Comparison of ENCODE assay signal across 29 mouse cellular contexts in the genomic region with DNA sequence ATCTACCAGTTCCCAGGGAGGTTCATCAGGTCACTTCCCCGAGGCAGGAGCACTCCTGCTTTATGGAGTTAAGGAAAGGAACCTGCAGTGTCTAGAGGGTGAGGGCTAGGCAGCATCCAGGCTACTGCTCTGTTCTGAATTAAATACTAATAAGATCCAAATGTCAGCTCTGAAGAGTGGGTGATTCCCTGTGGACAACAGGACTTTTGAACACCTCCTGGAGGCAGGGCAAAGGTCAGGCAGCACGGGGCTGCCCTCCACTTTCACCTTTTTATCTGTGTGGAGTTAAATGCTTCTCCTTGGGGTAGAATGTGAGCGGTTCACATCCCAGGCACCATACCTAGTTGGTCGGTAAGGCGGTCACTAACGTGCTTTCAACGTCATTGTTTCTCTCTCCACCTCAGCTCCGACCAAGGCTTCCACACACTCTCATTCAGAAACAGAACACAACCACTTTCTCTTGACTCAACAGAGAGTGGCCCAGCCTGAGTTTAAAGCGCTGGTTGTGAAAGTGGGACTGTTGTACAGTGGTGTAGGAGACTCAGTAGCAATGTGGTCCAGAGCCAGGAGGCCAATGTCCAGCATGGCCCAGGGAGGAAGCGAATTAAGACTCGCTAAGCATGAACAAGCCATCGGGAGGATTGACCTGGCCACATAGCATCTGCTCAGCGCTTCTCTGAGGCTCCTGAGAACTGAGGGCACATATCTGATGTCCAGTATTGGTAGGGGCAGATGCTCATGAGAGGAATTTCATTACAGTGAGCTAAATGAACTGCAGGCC.
DNase-seq lines count a peak whose midpoint lies in the region; ATAC-seq and TF ChIP-seq lines count a peak whose summit lies in the region.
"Had no signal": no experiment of that assay in that cellular context is flagged by ENCODE, and none has a peak within 500 bp of the region (broad histone marks: within the 10 kb centered on the region; RNA-seq: fewer than 3 reads in every experiment).

No protein-coding gene starts in this region.

- H3K4me1 ChIP-seq in forebrain, embryonic 10.5 days = peaks cover 84% of the 10 kb centered on the region
- peaks cover 40% of the 10 kb centered on the region for H3K4me1 ChIP-seq in forebrain, embryonic 13.5 days
- H3K4me1 ChIP-seq in kidney, adult 2 months (ENCODE audit: control insufficient read depth, insufficient read depth, low read length) = peaks cover 10% of the 10 kb centered on the region; the same call in 1 of the 2 replicates
- H3K4me1 ChIP-seq in midbrain, embryonic 10.5 days = peaks cover 59% of the 10 kb centered on the region
- no peaks in the 10 kb centered on the region for H3K4me1 ChIP-seq in midbrain, postnatal 0 days (ENCODE audit: insufficient read depth, low read length)
- peaks cover 22% of the 10 kb centered on the region for H3K4me1 ChIP-seq in heart, embryonic 11.5 days (ENCODE audit: control insufficient read depth, insufficient read depth, low read length)

- H3K4me2 ChIP-seq in forebrain, embryonic 13.5 days = no peak overlapping the region
- H3K4me2 ChIP-seq in midbrain, postnatal 0 days (ENCODE audit: low read depth, low read length, poor library complexity, severe bottlenecking) = no peak overlapping the region
- no peak overlapping the region for H3K4me2 ChIP-seq in heart, embryonic 11.5 days
- H3K4me2 ChIP-seq: embryonic facial prominence, embryonic 12.5 days; embryonic facial prominence, embryonic 15.5 days; forebrain, embryonic 12.5 days; heart, embryonic 12.5 days; heart, embryonic 15.5 days; hindbrain, embryonic 12.5 days had no signal

- peak overlapping the region; percentile 58; the same call in 1 of the 2 replicates for H3K27ac ChIP-seq in forebrain, embryonic 10.5 days
- H3K27ac ChIP-seq in forebrain, embryonic 13.5 days = no peak overlapping the region
- H3K27ac ChIP-seq in kidney, adult 2 months (ENCODE audit: insufficient read depth, low read depth, low read length) = no peak overlapping the region
- H3K27ac ChIP-seq in midbrain, embryonic 10.5 days (replicated peaks) = peak overlapping the region; percentile 46; the same call in 1 of the 2 replicates
- no peak overlapping the region for H3K27ac ChIP-seq in midbrain, postnatal 0 days (ENCODE audit: low read depth, low read length)
- H3K27ac ChIP-seq in heart, embryonic 11.5 days (ENCODE audit: low read depth, low read length) = no peak overlapping the region
- H3K27ac ChIP-seq: embryonic facial prominence, embryonic 12.5 days; embryonic facial prominence, embryonic 15.5 days; forebrain, embryonic 12.5 days; gastrocnemius, adult 2 months; heart, embryonic 15.5 days; hindbrain, embryonic 12.5 days had no signal

- H3K27me3 ChIP-seq in forebrain, embryonic 10.5 days (ENCODE audit: poor library complexity, severe bottlenecking) = no peaks in the 10 kb centered on the region
- no peaks in the 10 kb centered on the region for H3K27me3 ChIP-seq in forebrain, embryonic 13.5 days
- no peaks in the 10 kb centered on the region for H3K27me3 ChIP-seq in kidney, adult 2 months (replicated peaks; ENCODE audit: control insufficient read depth, insufficient read depth, low read length)
- H3K27me3 ChIP-seq in midbrain, embryonic 10.5 days (ENCODE audit: low read depth, poor library complexity, severe bottlenecking) = no peaks in the 10 kb centered on the region
- no peaks in the 10 kb centered on the region for H3K27me3 ChIP-seq in midbrain, postnatal 0 days (ENCODE audit: insufficient read depth, low read length)
- H3K27me3 ChIP-seq in heart, embryonic 11.5 days (ENCODE audit: control insufficient read depth, insufficient read depth, low read length) = no peaks in the 10 kb centered on the region
- H3K27me3 ChIP-seq: embryonic facial prominence, embryonic 12.5 days; embryonic facial prominence, embryonic 15.5 days; forebrain, embryonic 12.5 days; heart, embryonic 12.5 days; heart, embryonic 15.5 days; hindbrain, embryonic 12.5 days had no signal

- 62% methylated on average over 13 of the region's 13 CpGs for WGBS in forebrain, embryonic 10.5 days
- 79% methylated on average over 13 of the region's 13 CpGs for WGBS in forebrain, embryonic 13.5 days
- WGBS in kidney, adult 2 months = 72% methylated on average over 13 of the region's 13 CpGs
- WGBS in midbrain, embryonic 10.5 days = 74% methylated on average over 13 of the region's 13 CpGs
- 81% methylated on average over 13 of the region's 13 CpGs for WGBS in midbrain, postnatal 0 days
- WGBS in heart, embryonic 11.5 days (ENCODE audit: insufficient replicate concordance) = 81% methylated on average over 13 of the region's 13 CpGs

- no peak for DNase-seq in forebrain, embryonic 10.5 days (ENCODE audit: extremely low spot score, low spot score)
- DNase-seq in kidney, adult 2 months = peak; percentile 68
- DNase-seq in kidney, postnatal 14 days = no peak
- no peak for DNase-seq in midbrain, embryonic 10.5 days (ENCODE audit: low spot score)
- no peak for DNase-seq in midbrain, postnatal 0 days (ENCODE audit: low spot score)
- DNase-seq in frontal cortex, adult 2 months (ENCODE audit: extremely low spot score in 1 of 2, low spot score in 1 of 2) = no peak
- DNase-seq: adrenal gland, adult 8-10 months; adrenal gland, postnatal 25 days; cerebellum, adult 11-12 months; cerebellum, adult 8-10 months; cerebellum, postnatal 10 days; cerebellum, postnatal 36 days; embryo, embryonic 11 days; gastrocnemius, adult 2 months; gastrocnemius, postnatal 14 days; heart, adult 11 months; heart, postnatal 10 days; heart, postnatal 4 days had no signal

- no peak overlapping the region for H3K4me3 ChIP-seq in forebrain, embryonic 10.5 days
- no peak overlapping the region for H3K4me3 ChIP-seq in forebrain, embryonic 13.5 days
- no peak overlapping the region for H3K4me3 ChIP-seq in kidney, adult 2 months (ENCODE audit: insufficient read depth, low read depth, low read length)
- no peak overlapping the region for H3K4me3 ChIP-seq in midbrain, embryonic 10.5 days
- H3K4me3 ChIP-seq in midbrain, postnatal 0 days (ENCODE audit: low read depth, low read length) = no peak overlapping the region
- H3K4me3 ChIP-seq in heart, embryonic 11.5 days (ENCODE audit: low read depth, low read length) = no peak overlapping the region
- H3K4me3 ChIP-seq: embryonic facial prominence, embryonic 12.5 days; embryonic facial prominence, embryonic 15.5 days; forebrain, embryonic 12.5 days; gastrocnemius, adult 2 months; heart, embryonic 12.5 days; heart, embryonic 15.5 days; hindbrain, embryonic 12.5 days had no signal

- no peaks in the 10 kb centered on the region for H3K9me3 ChIP-seq in forebrain, embryonic 10.5 days
- H3K9me3 ChIP-seq in forebrain, embryonic 13.5 days (replicated peaks) = no peaks in the 10 kb centered on the region
- H3K9me3 ChIP-seq in midbrain, embryonic 10.5 days (replicated peaks) = no peaks in the 10 kb centered on the region
- no peaks in the 10 kb centered on the region for H3K9me3 ChIP-seq in midbrain, postnatal 0 days (ENCODE audit: low read length)
- H3K9me3 ChIP-seq in heart, embryonic 11.5 days (replicated peaks; ENCODE audit: control insufficient read depth, low read length) = no peaks in the 10 kb centered on the region
- H3K9me3 ChIP-seq: embryonic facial prominence, embryonic 12.5 days; embryonic facial prominence, embryonic 15.5 days; forebrain, embryonic 12.5 days; heart, embryonic 12.5 days; heart, embryonic 15.5 days; hindbrain, embryonic 12.5 days had no signal

- H3K36me3 ChIP-seq in forebrain, embryonic 10.5 days (replicated peaks) = no peaks in the 10 kb centered on the region
- no peaks in the 10 kb centered on the region for H3K36me3 ChIP-seq in forebrain, embryonic 13.5 days (ENCODE audit: poor library complexity, severe bottlenecking)
- H3K36me3 ChIP-seq in kidney, adult 2 months (ENCODE audit: control insufficient read depth, insufficient read depth, low read length) = no peaks in the 10 kb centered on the region
- no peaks in the 10 kb centered on the region for H3K36me3 ChIP-seq in midbrain, embryonic 10.5 days
- H3K36me3 ChIP-seq in midbrain, postnatal 0 days (ENCODE audit: insufficient read depth, low read length) = no peaks in the 10 kb centered on the region
- H3K36me3 ChIP-seq in heart, embryonic 11.5 days (ENCODE audit: control insufficient read depth, insufficient read depth, low read length) = no peaks in the 10 kb centered on the region
- H3K36me3 ChIP-seq: embryonic facial prominence, embryonic 12.5 days; embryonic facial prominence, embryonic 15.5 days; forebrain, embryonic 12.5 days; heart, embryonic 12.5 days; heart, embryonic 15.5 days; hindbrain, embryonic 12.5 days had no signal

- no peak overlapping the region for H3K9ac ChIP-seq in forebrain, embryonic 13.5 days
- no peak overlapping the region for H3K9ac ChIP-seq in midbrain, postnatal 0 days (replicated peaks; ENCODE audit: low read length, poor library complexity, severe bottlenecking)
- H3K9ac ChIP-seq in heart, embryonic 11.5 days (ENCODE audit: low read depth, low read length) = no peak overlapping the region
- H3K9ac ChIP-seq: embryonic facial prominence, embryonic 12.5 days; embryonic facial prominence, embryonic 15.5 days; forebrain, embryonic 12.5 days; heart, embryonic 12.5 days; heart, embryonic 15.5 days; hindbrain, embryonic 12.5 days had no signal

- TF ChIP-seq POLR2A in kidney, adult 2 months (IDR thresholded peaks at IDR 0.05; ENCODE audit: low read depth, low read length) = no peak

- no peak for TF ChIP-seq CTCF in kidney, adult 2 months (conservative IDR thresholded peaks at IDR 0.05; ENCODE audit: insufficient read depth, insufficient read length, low read depth, low read length)
- no peak for TF ChIP-seq CTCF in midbrain, postnatal 0 days (IDR thresholded peaks at IDR 0.05)

- ATAC-seq in forebrain, embryonic 13.5 days = no peak
- ATAC-seq in midbrain, postnatal 0 days (ENCODE audit: low FRiP score) = no peak
- ATAC-seq in heart, embryonic 11.5 days (replicated peaks; ENCODE audit: insufficient number of reproducible peaks, low FRiP score, low TSS enrichment) = no peak
- ATAC-seq: activated CD4-positive, CD25-positive, alpha-beta regulatory T cell, adult 4 months; forebrain, embryonic 16.5 days; hindbrain, embryonic 16.5 days had no signal

Comparison
In these comparisons a context has a peak if more than half of its experiments do, and no peak if none do; other contexts are left out.
1. H3K27ac ChIP-seq: peak in forebrain, embryonic 10.5 days (single experiment) and midbrain, embryonic 10.5 days (single experiment); none in forebrain, embryonic 13.5 days (single experiment), kidney, adult 2 months (single experiment), midbrain, postnatal 0 days (single experiment) and heart, embryonic 11.5 days (single experiment).